Mouse (Mus musculus): Measurements from ENCODE around the gene Metap1d. TPM values are rescaled to one million over a fixed set of nuclear protein-coding genes. Genes with fewer than 3 reads are reported as not detected.

Gene Metap1d
- polyA plus RNA-seq, 1 experiment from 2014 or later: 13.7 TPM

DNA sequence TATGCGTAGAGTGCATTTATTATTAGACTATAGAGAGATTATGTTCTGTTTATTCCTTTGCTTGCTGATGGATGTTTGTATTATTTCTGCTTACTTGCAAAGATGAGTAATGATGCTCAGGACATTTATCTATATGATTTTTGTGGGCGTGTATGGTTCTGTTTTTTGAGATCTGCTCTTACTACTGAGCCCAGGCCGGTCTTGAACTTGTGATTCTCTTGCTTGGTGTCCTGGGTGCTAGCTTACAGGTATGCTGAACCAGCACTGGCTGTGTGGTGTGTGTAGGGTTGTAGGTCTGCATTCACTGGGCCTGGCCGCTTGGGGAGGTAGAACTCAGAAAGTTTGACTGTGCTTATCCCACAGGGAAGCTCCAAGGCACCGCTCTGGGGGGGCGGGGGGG lies 8.1 kb downstream of the Metap1d start:
- no peaks in the 10 kb centered on the region for H3K79me2 ChIP-seq (ENCODE audit: inconsistent target)
- no peaks in the 10 kb centered on the region for H3K36me3 ChIP-seq (ENCODE audit: inconsistent target)
- WGBS (ENCODE audit: missing documents): 90% methylated on average over 5 of the region's 6 CpGs
- H3K27ac ChIP-seq: no peak overlapping the region
- no peak overlapping the region for H3K4me3 ChIP-seq (ENCODE audit: inconsistent target)

GRCm38 (mm10) chr2:71461589-71461988 lies 8.5 kb downstream of the Metap1d start:
- 92% methylated on average over 7 of the region's 7 CpGs for WGBS (ENCODE audit: missing documents)
- Histone ChIP-seq H3K79me2 (ENCODE audit: inconsistent target) (no peaks in the 10 kb centered on the region), H3K36me3 (ENCODE audit: inconsistent target) (no peaks in the 10 kb centered on the region), H3K4me3 (ENCODE audit: inconsistent target) (no peak overlapping the region), H3K27ac (no peak overlapping the region)

DNA sequence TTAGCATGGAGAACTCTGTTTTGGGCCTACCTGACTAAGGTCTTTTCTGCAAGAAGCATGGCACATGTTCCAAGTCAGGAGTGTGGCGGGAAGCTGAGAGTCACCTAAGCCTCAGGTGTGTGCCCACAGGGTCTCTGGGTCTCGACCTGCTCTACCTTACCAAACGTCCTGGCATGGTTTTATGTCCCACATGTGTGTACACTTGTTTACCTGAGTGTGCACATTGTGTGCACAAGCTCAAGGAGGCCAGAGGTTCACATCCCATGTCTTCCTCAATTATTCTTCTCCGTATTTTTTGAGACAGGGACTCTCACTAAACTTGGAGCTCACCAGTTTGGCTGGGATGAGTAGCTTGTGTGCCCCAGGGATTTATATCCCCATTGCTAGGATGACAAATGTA lies 9.0 kb downstream of the Metap1d start:
- no peak overlapping the region for H3K4me3 ChIP-seq (ENCODE audit: inconsistent target)
- H3K36me3 ChIP-seq (ENCODE audit: inconsistent target): no peaks in the 10 kb centered on the region
- 89% methylated on average over 4 of the region's 4 CpGs for WGBS (ENCODE audit: missing documents)
- no peak overlapping the region for H3K27ac ChIP-seq
- no peaks in the 10 kb centered on the region for H3K79me2 ChIP-seq (ENCODE audit: inconsistent target)

GRCm38 (mm10) chr2:71462553-71462952 lies 9.5 kb downstream of the Metap1d start:
- no peak overlapping the region for H3K27ac ChIP-seq
- H3K79me2 ChIP-seq (ENCODE audit: inconsistent target): no peaks in the 10 kb centered on the region
- no peaks in the 10 kb centered on the region for H3K36me3 ChIP-seq (ENCODE audit: inconsistent target)
- 90% methylated on average over 3 of the region's 3 CpGs for WGBS (ENCODE audit: missing documents)
- no peak overlapping the region for H3K4me3 ChIP-seq (ENCODE audit: inconsistent target)

DNA sequence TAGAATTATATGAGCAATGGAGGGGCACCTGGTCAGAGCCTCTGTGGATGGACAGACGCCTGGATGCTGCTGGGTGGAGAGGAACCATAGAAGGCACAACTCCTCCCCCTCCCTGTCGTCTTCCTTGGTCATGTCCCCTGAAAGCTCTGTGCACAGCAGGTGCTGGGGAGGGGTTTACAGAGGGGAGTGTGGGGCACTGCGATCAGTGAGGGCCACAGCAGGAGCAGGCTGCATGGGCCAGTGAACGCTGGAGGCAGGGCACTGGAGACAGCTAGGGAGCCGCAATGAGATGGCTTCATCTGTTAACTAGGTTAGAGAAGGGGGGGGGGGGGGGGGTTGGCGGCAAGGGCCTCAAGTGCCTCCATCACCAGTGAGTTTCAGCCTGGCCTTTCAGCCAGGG lies 13.0 kb downstream of the Metap1d start:
- H3K4me3 ChIP-seq (ENCODE audit: inconsistent target): no peak overlapping the region
- H3K36me3 ChIP-seq (ENCODE audit: inconsistent target): no peaks in the 10 kb centered on the region
- H3K79me2 ChIP-seq (ENCODE audit: inconsistent target): no peaks in the 10 kb centered on the region
- 84% methylated on average over 3 of the region's 6 CpGs for WGBS (ENCODE audit: missing documents)
- no peak overlapping the region for H3K27ac ChIP-seq

- H3K27ac ChIP-seq: no peak overlapping the region
- no peak overlapping the region for H3K4me3 ChIP-seq (ENCODE audit: inconsistent target)
- no peaks in the 10 kb centered on the region for H3K36me3 ChIP-seq (ENCODE audit: inconsistent target)
- WGBS (ENCODE audit: missing documents): 92% methylated on average over 11 of the region's 11 CpGs
- H3K79me2 ChIP-seq (ENCODE audit: inconsistent target): no peaks in the 10 kb centered on the region
Observed at GRCm38 (mm10) chr2:71466861-71467450, 13.9 kb downstream of the Metap1d start.

DNA sequence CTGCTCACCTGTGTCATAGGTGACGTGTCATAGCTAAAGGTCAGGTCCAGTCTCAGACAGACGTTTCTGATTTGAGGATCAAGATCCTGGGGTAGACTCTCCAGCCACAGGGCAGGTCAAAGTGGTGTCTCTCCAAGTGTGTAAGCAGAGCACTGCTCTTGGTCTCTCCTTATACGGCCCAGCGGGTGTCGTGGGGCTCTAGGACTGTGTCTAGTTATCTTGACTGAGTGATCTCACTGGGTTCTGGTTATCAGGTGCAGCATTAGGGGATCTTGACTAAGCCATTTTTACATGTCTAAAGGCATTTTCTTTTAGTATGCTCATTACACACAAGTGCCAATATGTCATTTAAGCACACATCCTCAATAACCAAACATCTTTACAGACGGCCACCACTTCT lies 18.0 kb downstream of the Metap1d start:
- Histone ChIP-seq H3K27ac (no peak overlapping the region), H3K36me3 (ENCODE audit: inconsistent target) (no peaks in the 10 kb centered on the region), H3K79me2 (ENCODE audit: inconsistent target) (no peaks in the 10 kb centered on the region), H3K4me3 (ENCODE audit: inconsistent target) (no peak overlapping the region)
- 94% methylated on average over 6 of the region's 6 CpGs for WGBS (ENCODE audit: missing documents)

- no peaks in the 10 kb centered on the region for H3K79me2 ChIP-seq (ENCODE audit: inconsistent target)
- H3K27ac ChIP-seq: no peak overlapping the region
- whole genome bisulfite sequencing (ENCODE audit: missing documents): 92% methylated on average over 7 of the region's 7 CpGs
- no peaks in the 10 kb centered on the region for H3K36me3 ChIP-seq (ENCODE audit: inconsistent target)
- no peak overlapping the region for H3K4me3 ChIP-seq (ENCODE audit: inconsistent target)
Observed at GRCm38 (mm10) chr2:71473830-71474229, 20.8 kb downstream of the Metap1d start.

GRCm38 (mm10) chr2:71474345-71474744 lies 21.3 kb downstream of the Metap1d start:
- H3K27ac ChIP-seq: no peak overlapping the region
- no peaks in the 10 kb centered on the region for H3K79me2 ChIP-seq (ENCODE audit: inconsistent target)
- H3K36me3 ChIP-seq (ENCODE audit: inconsistent target): no peaks in the 10 kb centered on the region
- 77% methylated on average over 7 of the region's 7 CpGs for WGBS (ENCODE audit: missing documents)
- H3K4me3 ChIP-seq (ENCODE audit: inconsistent target): no peak overlapping the region

DNA sequence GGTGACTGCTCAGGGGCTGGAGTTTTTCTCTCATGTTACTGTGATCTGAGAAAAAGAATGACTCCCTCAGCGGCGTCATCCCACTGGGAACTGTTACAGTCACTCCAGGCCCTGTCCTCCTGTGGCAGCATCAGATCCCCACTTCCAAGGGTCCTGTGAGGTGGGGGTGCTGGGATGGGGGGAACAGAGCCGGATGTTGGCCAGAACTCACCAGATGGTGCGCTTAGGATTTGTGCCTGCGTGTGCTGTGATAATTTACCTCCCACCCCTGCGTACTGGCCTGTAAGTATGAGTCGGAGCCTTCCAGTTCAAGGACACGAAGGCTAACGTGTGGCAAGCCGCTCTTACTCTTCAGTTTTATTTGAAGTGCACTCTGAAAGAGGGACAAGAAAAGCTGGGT lies 22.2 kb downstream of the Metap1d start:
- WGBS (ENCODE audit: missing documents): 91% methylated on average over 10 of the region's 10 CpGs

DNA sequence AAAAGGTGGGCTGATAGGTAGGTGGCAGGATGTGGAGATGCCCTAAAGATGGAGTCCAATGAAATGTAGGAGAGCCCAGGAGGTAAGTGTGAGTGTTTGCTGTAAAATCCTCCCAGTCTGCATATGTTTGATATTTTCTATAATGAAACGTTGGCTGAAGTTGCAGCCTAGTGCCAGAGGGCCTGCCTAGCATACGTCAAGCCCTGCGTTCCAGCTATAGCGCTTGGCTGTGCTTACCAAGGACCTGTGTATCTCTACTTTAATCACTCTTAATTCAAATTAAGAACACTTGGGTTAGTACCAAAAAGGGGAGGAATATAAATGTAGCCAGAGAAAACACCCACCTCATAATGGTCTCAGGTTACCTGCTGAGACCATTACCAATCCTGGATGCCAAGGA lies 22.7 kb downstream of the Metap1d start:
- Histone ChIP-seq H3K4me3 (ENCODE audit: inconsistent target) (no peak overlapping the region), H3K79me2 (ENCODE audit: inconsistent target) (no peaks in the 10 kb centered on the region), H3K27ac (no peak overlapping the region), H3K36me3 (ENCODE audit: inconsistent target) (no peaks in the 10 kb centered on the region)
- WGBS (ENCODE audit: missing documents): 100% methylated on average over 4 of the region's 4 CpGs

More for the DNA sequence above, 22.2 kb downstream of the Metap1d start:
- Histone ChIP-seq H3K79me2 (ENCODE audit: inconsistent target) (no peaks in the 10 kb centered on the region), H3K4me3 (ENCODE audit: inconsistent target) (no peak overlapping the region), H3K36me3 (ENCODE audit: inconsistent target) (no peaks in the 10 kb centered on the region), H3K27ac (no peak overlapping the region)

DNA sequence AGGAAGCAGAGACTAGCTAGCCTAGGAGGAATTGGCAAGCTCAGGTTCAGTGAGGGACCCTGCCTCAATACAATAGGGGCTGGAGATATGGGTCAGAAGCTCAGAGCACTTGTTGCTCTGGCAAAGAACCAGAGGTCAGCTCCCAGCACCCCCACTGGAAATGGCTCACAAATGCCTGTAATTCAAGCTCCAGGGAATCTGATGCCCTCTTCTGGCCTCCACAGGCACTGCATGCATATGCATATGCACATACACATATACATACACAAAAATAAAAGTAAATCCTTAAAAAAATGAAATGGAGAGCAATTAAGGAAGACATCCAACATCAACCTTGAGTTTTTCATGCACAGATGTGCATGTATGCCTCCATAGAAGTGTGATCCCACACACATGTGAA lies 24.7 kb downstream of the Metap1d start:
- no peak overlapping the region for H3K27ac ChIP-seq
- no peak overlapping the region for H3K4me3 ChIP-seq (ENCODE audit: inconsistent target)

GRCm38 (mm10) chr2:71479917-71480316 lies 26.8 kb downstream of the Metap1d start:
- H3K36me3 ChIP-seq (ENCODE audit: inconsistent target): no peaks in the 10 kb centered on the region
- H3K4me3 ChIP-seq (ENCODE audit: inconsistent target): no peak overlapping the region
- H3K79me2 ChIP-seq (ENCODE audit: inconsistent target): no peaks in the 10 kb centered on the region
- no peak overlapping the region for H3K27ac ChIP-seq
- WGBS (ENCODE audit: missing documents): 89% methylated on average over 7 of the region's 7 CpGs

More for the DNA sequence above, 24.7 kb downstream of the Metap1d start:
- H3K79me2 ChIP-seq (ENCODE audit: inconsistent target): no peaks in the 10 kb centered on the region
- H3K36me3 ChIP-seq (ENCODE audit: inconsistent target): no peaks in the 10 kb centered on the region

- H3K36me3 ChIP-seq (ENCODE audit: inconsistent target): no peaks in the 10 kb centered on the region
- no peaks in the 10 kb centered on the region for H3K79me2 ChIP-seq (ENCODE audit: inconsistent target)
- H3K4me3 ChIP-seq (ENCODE audit: inconsistent target): no peak overlapping the region
- no peak overlapping the region for H3K27ac ChIP-seq
- 22% methylated on average over 6 of the region's 6 CpGs for WGBS (ENCODE audit: missing documents)
Observed at GRCm38 (mm10) chr2:71481825-71482224, 28.7 kb downstream of the Metap1d start.

- Histone ChIP-seq H3K27ac (no peak overlapping the region), H3K79me2 (ENCODE audit: inconsistent target) (no peaks in the 10 kb centered on the region), H3K36me3 (ENCODE audit: inconsistent target) (no peaks in the 10 kb centered on the region), H3K4me3 (ENCODE audit: inconsistent target) (no peak overlapping the region)
- 87% methylated on average over 10 of the region's 10 CpGs for WGBS (ENCODE audit: missing documents)
Observed at GRCm38 (mm10) chr2:71483046-71483716, 30.1 kb downstream of the Metap1d start.

- WGBS (ENCODE audit: missing documents): 90% methylated on average over 5 of the region's 5 CpGs
- no peak overlapping the region for H3K4me3 ChIP-seq (ENCODE audit: inconsistent target)
Observed at GRCm38 (mm10) chr2:71483717-71484066, 30.6 kb downstream of the Metap1d start.

More at GRCm38 (mm10) chr2:71483717-71484066, 30.6 kb downstream of the Metap1d start:
- Histone ChIP-seq H3K79me2 (ENCODE audit: inconsistent target) (no peaks in the 10 kb centered on the region), H3K27ac (no peak overlapping the region), H3K36me3 (ENCODE audit: inconsistent target) (no peaks in the 10 kb centered on the region)

Data from macrophage (primary cell).